Mouse (Mus musculus) MEL (cell line): ENCODE measurements around the gene Asb7.

Experiments used
- CTCF ChIP-seq, 3 experiments: IDR thresholded peaks in 2 of 3; conservative IDR thresholded peaks in 1 of 3; 2 replicates each; pipeline ENCODE4 v1.5.1; 2011 to 2012; ENCODE audit warnings: low read length in 3 of 3, low read depth in 2 of 3, mild to moderate bottlenecking in 2 of 3, improper control_type of control experiment in 1 of 3, inconsistent platforms in 1 of 3, mixed read lengths in 1 of 3, moderate library complexity in 1 of 3; ENCODE audit not compliant: control insufficient read depth in 1 of 3, insufficient read depth in 1 of 3, poor library complexity in 1 of 3, severe bottlenecking in 1 of 3
- EP300 ChIP-seq, 2 experiments: IDR thresholded peaks; 2 replicates each; pipeline ENCODE4 v1.6.1; 2011; ENCODE audit warnings: improper control_type of control experiment in 2 of 2, low read length in 2 of 2, low read depth in 1 of 2, mild to moderate bottlenecking in 1 of 2
- MAX ChIP-seq: IDR thresholded peaks from 2 replicates; pipeline ENCODE4 v1.6.1; 2011; ENCODE audit warnings: low read length, improper control_type of control experiment
- MEF2A ChIP-seq: IDR thresholded peaks from 2 replicates; pipeline ENCODE4 v1.6.1; 2014; ENCODE audit warnings: low read depth, mild to moderate bottlenecking, inconsistent platforms, low read length, improper control_type of control experiment; ENCODE audit not compliant: poor library complexity, insufficient replicate concordance, severe bottlenecking; ENCODE audit errors: extremely low read depth
- POLR2A ChIP-seq, 2 experiments: IDR thresholded peaks; 2 replicates each; pipeline ENCODE4 v1.6.1; 2011 to 2012; ENCODE audit warnings: low read length in 2 of 2, mild to moderate bottlenecking in 2 of 2, control low read depth in 1 of 2, improper control_type of control experiment in 1 of 2, low read depth in 1 of 2, moderate library complexity in 1 of 2; ENCODE audit not compliant: control insufficient read depth in 1 of 2, insufficient read depth in 1 of 2, poor library complexity in 1 of 2
- RAD21 ChIP-seq: IDR thresholded peaks from 2 replicates; pipeline ENCODE4 v1.6.1; 2011; ENCODE audit warnings: mild to moderate bottlenecking, low read depth, low read length, improper control_type of control experiment

GRCm38 (mm10) chr7:66600126-66600525 lies 89.3 kb downstream of the Asb7 start:
- TF ChIP-seq CTCF (IDR thresholded peaks at IDR 0.05 in 2 of 3, conservative IDR thresholded peaks at IDR 0.05 in 1 of 3; ENCODE audit: control insufficient read depth in 1 of 3, insufficient read depth in 1 of 3, low read depth in 2 of 3, low read length in 3 of 3, poor library complexity in 1 of 3, severe bottlenecking in 1 of 3): no peak
- no peak for TF ChIP-seq POLR2A (IDR thresholded peaks at IDR 0.05; ENCODE audit: control insufficient read depth in 1 of 2, insufficient read depth in 1 of 2, low read depth in 1 of 2, low read length in 2 of 2, poor library complexity in 1 of 2)
- no peak for TF ChIP-seq MEF2A
- no peak for TF ChIP-seq MAX
- TF ChIP-seq EP300 (IDR thresholded peaks at IDR 0.05; ENCODE audit: low read depth in 1 of 2, low read length in 2 of 2): no peak
- no peak for TF ChIP-seq RAD21
